Mouse (Mus musculus) cerebellum, adult 9-10 months (tissue): ENCODE results near the gene Rbp2.

Experiments used
- DNase-seq: peaks from one replicate; pipeline ENCODE4 v3.0.0; 2022

Gene Rbp2

GRCm38 (mm10) chr9:98524786-98525542 is 39.0 kb downstream of the Rbp2 start:
- no peak for DNase-seq

- no peak for DNase-seq
Observed at GRCm38 (mm10) chr9:98525543-98525924, 39.6 kb downstream of the Rbp2 start.

- DNase-seq: no peak
Observed at GRCm38 (mm10) chr9:98527226-98527625, 41.3 kb downstream of the Rbp2 start.

- DNase-seq: no peak
Observed at GRCm38 (mm10) chr9:98529776-98530175, 43.9 kb downstream of the Rbp2 start.

- no peak for DNase-seq
Observed at GRCm38 (mm10) chr9:98530999-98531398, 45.1 kb downstream of the Rbp2 start.

GRCm38 (mm10) chr9:98534675-98535280 is 48.9 kb downstream of the Rbp2 start:
- DNase-seq: no peak

GRCm38 (mm10) chr9:98535763-98536162 is 49.8 kb downstream of the Rbp2 start:
- DNase-seq: no peak

GRCm38 (mm10) chr9:98538017-98538712 is 52.2 kb downstream of the Rbp2 start:
- DNase-seq: no peak

- DNase-seq: peak; percentile 63
Observed at GRCm38 (mm10) chr9:98538713-98539360, 52.9 kb downstream of the Rbp2 start.

- DNase-seq: no peak
Observed at GRCm38 (mm10) chr9:98544042-98544441, 58.1 kb downstream of the Rbp2 start.
